Mouse (Mus musculus): Measurements from ENCODE around the gene Lrrc27. TPM values are rescaled to one million over a fixed set of nuclear protein-coding genes. Genes with fewer than 3 reads are reported as not detected.

Lrrc27 gene
- 2.7 TPM for polyA plus RNA-seq (2014; fragmentation: Illumina TruSeq; extraction: RNeasy Lipid Tissue Mini Kit (QIAGEN cat#74804); ENCODE audit: low read depth, low replicate concordance)

DNA sequence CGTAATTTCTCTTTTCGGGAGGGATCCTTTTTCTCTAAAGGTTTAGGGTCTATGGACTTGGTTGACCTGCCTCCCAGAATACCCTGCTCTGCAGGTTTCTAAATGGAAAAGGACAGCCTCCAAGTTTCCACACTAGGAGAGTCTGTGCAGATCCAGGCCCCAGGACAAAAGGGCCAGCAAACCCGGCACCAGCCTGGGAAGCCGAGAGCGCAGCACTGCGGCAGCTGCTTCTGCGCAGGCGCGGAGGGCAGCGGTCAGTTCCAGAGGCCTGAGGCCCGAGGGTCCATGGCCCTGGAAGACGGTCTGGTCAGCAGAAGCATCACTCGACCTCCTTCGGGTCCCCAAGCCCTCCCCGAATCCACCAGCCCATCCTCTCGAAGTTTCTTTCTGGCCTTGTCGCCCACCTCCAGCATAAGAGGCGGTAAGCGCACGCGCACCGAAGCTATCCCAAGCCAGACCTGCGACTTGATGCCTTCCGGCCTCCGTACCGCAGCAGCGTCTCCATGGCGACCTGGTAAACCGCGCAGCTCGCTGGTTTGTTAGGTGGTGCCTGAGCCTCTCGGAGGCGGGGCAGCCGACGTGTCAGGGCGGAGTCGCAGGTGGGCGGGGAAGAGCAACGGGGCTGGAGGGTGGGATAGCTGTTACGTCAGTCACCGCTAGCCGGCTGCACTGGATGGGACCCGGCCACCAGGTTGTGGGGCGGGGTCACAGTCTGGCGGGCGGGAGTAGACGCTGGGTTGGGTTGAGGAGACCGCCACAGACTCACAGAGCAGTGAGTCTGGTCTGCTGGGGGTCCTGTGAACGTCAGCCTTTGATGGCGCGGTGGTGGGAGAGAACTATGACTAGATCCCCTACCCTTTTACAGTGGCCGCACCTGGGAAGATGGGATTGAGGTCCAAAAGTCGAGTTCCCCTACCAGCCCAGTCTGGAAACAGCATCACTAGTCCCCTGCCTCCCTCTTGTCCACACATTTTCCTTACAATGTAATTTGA is at the start of gene Lrrc27, which contains the start of gene Stk32c:
TSS of gene Lrrc27 (plus strand) at position 235 of the 992 bp plus-strand sequence.
TSS of gene Stk32c (minus strand) at position 554 of the 992 bp plus-strand sequence.

DNA sequence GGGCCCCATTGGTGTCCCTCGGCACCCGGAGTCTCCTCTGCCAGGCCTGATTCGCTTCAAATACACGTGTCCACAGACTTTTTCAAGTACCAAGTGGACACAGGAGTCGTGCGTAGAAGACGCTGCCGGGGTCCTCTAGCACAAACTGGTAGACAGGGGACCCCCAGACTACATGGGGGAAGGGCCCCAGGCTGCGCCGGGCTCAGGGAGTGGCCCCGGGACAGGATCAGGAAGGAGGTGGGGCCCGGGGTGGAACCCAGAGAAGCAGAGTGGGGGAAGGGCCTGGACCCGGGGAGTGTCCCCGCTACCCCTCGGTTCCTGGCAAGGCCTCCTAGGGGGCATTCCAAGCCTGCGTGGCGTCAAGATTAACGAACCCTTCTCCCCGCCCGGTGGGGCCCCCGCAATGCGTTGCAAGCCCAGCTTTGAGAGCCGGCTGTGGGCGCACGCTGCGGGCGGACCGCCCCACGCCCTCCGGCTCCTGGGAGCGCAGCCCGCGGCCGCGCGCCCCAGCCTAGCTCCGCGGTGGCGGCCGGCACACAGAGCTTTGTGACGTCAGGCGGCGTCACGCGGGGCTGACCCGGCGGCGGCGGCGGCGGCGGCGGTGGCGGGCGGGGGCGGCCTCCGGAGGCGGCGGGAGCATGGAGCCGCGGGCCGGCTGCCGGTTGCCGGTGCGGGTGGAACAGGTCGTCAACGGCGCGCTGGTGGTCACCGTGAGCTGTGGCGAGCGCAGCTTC is 35.3 kb downstream of the Lrrc27 start, which contains the start of gene Pwwp2b:
TSS of gene Pwwp2b (plus strand) at position 602 of the 734 bp plus-strand sequence.

Other genes with a start within 250 kb of the Lrrc27 start
- not detected for gene Dpysl4, start 127.0 kb upstream of the Lrrc27 start, polyA plus RNA-seq (2014; fragmentation: Illumina TruSeq; extraction: RNeasy Lipid Tissue Mini Kit (QIAGEN cat#74804); ENCODE audit: low read depth, low replicate concordance)
- not detected for gene Stk32c, start 319 bp downstream of the Lrrc27 start, polyA plus RNA-seq (2014; fragmentation: Illumina TruSeq; extraction: RNeasy Lipid Tissue Mini Kit (QIAGEN cat#74804); ENCODE audit: low read depth, low replicate concordance)
- 0.77 TPM for gene Pwwp2b, start 35.5 kb downstream of the Lrrc27 start, polyA plus RNA-seq (2014; fragmentation: Illumina TruSeq; extraction: RNeasy Lipid Tissue Mini Kit (QIAGEN cat#74804); ENCODE audit: low read depth, low replicate concordance)
- gene Inpp5a, start 176.1 kb downstream of the Lrrc27 start, polyA plus RNA-seq (2014; fragmentation: Illumina TruSeq; extraction: RNeasy Lipid Tissue Mini Kit (QIAGEN cat#74804); ENCODE audit: low read depth, low replicate concordance): 23.4 TPM